Mouse (Mus musculus): ENCODE measurements around the gene Nt5dc1.

DNA sequence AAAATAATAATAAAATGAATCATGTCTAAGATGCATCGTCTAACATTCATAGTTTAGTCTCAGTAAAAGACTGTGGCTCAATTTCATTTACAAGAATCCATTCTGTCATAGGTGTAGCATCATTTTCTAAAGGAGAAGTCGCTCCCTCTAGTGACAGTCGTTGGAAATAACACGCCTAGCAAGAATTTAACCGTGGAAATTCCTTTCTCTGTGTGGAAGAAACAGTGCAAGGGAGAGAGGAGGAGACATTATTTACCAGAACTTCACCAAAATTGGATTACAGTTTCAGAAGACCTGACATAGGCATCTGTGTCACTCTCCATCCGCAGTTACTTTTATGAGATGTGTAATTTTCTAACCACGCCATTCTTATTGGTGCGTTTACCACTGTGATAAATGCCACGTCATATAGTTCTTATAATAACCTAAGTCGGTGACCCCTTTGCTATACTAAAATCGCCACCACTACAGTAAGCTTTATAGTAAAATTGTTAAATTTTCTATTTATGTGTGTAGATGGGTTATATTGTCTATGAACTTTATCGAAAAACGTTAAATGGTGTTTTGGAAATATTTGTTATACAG, 137.7 kb downstream of the Nt5dc1 start:
- peak; percentile 22; the same call in 1 of the 2 replicates for TF ChIP-seq CTCF (IDR thresholded peaks at IDR 0.05; ENCODE audit: insufficient read depth, low read length)
- TF ChIP-seq POLR2A (IDR thresholded peaks at IDR 0.05; ENCODE audit: borderline replicate concordance, extremely low read depth, low read depth, low read length) = no peak

Measured in lung, adult 2 months (tissue).